Mouse (Mus musculus) activated CD4-positive, CD25-positive, alpha-beta regulatory T cell, adult 4 months (primary cell): ENCODE measurements at regions not wholly inside any gene's neighbourhood (a gene's known extent, or its start where the extent isn't known, plus 50 kb on each side); places are given as distances from the start of the nearest gene placed in this dataset.
"Not testable (repeated sequence)": the region's sequence is repeated elsewhere in the genome, so short reads cannot be mapped to it uniquely, and the experiment has no call there.

Source experiments
- ATAC-seq: one replicate; pipeline ENCODE4 v1.8.0; 2017

GRCm38 (mm10) chr13:52108349-52108921 is 262.0 kb downstream of the Gadd45g start:
- ATAC-seq: no peak

GRCm38 (mm10) chr13:52109039-52109759 is 262.7 kb downstream of the Gadd45g start:
- ATAC-seq: no peak

GRCm38 (mm10) chr13:52110750-52111149 is 264.3 kb downstream of the Gadd45g start:
- no peak for ATAC-seq

- ATAC-seq: no peak
Measured at GRCm38 (mm10) chr13:52113549-52113948, 267.1 kb downstream of the Gadd45g start.

GRCm38 (mm10) chr13:52114431-52114830 is 268.0 kb downstream of the Gadd45g start:
- no peak for ATAC-seq

GRCm38 (mm10) chr13:52114962-52115361 is 268.5 kb downstream of the Gadd45g start:
- no peak for ATAC-seq

- ATAC-seq: no peak
Measured at GRCm38 (mm10) chr13:52116241-52116640, 269.8 kb downstream of the Gadd45g start.

- ATAC-seq: no peak
Measured at GRCm38 (mm10) chr13:52116756-52117155, 270.3 kb downstream of the Gadd45g start.

GRCm38 (mm10) chr13:52120795-52121194 is 274.3 kb downstream of the Gadd45g start:
- no peak for ATAC-seq

- no peak for ATAC-seq
Measured at GRCm38 (mm10) chr13:52125037-52125436, 278.6 kb downstream of the Gadd45g start.

GRCm38 (mm10) chr13:52127751-52128150 is 281.3 kb downstream of the Gadd45g start:
- ATAC-seq: no peak

GRCm38 (mm10) chr13:52129466-52129865 is 283.0 kb downstream of the Gadd45g start:
- ATAC-seq: no peak

GRCm38 (mm10) chr13:52133202-52133601 is 286.7 kb downstream of the Gadd45g start:
- ATAC-seq: no peak

GRCm38 (mm10) chr13:52138331-52138945 is 292.0 kb downstream of the Gadd45g start:
- ATAC-seq: no peak

- no peak for ATAC-seq
Measured at GRCm38 (mm10) chr13:52139140-52139809, 292.8 kb downstream of the Gadd45g start.

- ATAC-seq: no peak
Measured at GRCm38 (mm10) chr13:52140221-52140620, 293.7 kb downstream of the Gadd45g start.

GRCm38 (mm10) chr13:52144066-52144465 is 297.6 kb downstream of the Gadd45g start:
- not testable (repeated sequence) for ATAC-seq

- ATAC-seq: no peak
Measured at GRCm38 (mm10) chr13:52145926-52146325, 299.4 kb downstream of the Gadd45g start.

- ATAC-seq: no peak
Measured at GRCm38 (mm10) chr13:52150281-52150680, 303.8 kb downstream of the Gadd45g start.

- no peak for ATAC-seq
Measured at GRCm38 (mm10) chr13:52151777-52152176, 305.3 kb downstream of the Gadd45g start.

- no peak for ATAC-seq
Measured at GRCm38 (mm10) chr13:52152221-52152620, 305.7 kb downstream of the Gadd45g start.

- ATAC-seq: no peak
Measured at GRCm38 (mm10) chr13:52153030-52153429, 306.6 kb downstream of the Gadd45g start.

- no peak for ATAC-seq
Measured at GRCm38 (mm10) chr13:52153576-52153975, 307.1 kb downstream of the Gadd45g start.
